Mouse (Mus musculus) left cerebral cortex, postnatal 4 days (tissue): ENCODE data around the gene Cenpu. TPM values are rescaled to one million over a fixed set of nuclear protein-coding genes. Genes with fewer than 3 reads are reported as not detected.

Experiments
- DNase-seq: peaks from one replicate; pipeline ENCODE4 v3.0.0-alpha.2; 2022
- intact Hi-C: fragments of 180-260 bp; cut with DNase I; formaldehyde crosslinking; loops from one replicate; pipeline ENCODE4 v1.15.1; 2025
- total RNA-seq, 2 experiments: library from RNA; stranded (reverse); gene quantifications; 2 replicates each; pipeline ENCODE4 v1.2.3; 2021

Cenpu gene
- total RNA-seq, 2 experiments from 2014 or later = 4.6 to 5.8 TPM

DNA sequence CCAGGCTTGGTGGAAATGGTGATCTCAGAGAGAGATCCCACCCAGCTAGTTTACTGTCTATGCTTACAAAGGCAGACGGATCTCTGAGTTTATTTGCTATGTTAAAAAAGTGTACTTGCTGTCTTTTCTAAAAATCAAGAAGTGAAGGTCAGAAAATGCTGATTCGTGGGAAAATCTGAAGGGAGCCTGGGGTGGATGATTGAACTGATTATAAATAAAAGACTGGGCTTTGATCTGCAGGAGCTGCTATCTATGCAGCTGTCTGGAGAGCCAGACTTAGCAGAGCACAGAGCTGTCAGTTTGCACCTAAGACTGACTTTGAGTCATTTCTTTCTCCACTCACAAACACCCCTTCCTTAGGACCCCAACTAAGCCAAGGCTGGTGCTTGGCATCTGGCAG lies 45.6 kb downstream of the Cenpu start:
- intact Hi-C loops = no loop called here
- DNase-seq = no peak

DNA sequence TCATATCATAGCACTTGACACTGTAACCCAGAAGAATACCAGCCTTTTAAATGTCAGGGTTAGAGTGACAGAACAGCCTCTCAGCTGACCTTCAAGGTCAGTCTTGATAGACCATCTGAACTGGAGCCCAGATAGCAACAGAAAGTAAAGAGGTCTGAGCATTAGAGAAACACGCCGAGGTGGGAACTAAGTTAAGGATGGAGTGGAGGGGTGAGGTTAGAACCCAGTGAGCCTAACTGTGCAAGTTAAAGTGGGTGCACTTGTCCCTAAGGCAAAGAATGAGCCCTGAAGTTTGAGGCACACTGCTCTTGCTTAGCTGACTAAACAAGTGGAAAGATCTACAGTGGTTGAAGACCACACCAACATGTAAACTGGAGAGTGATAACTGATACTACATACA lies 46.3 kb downstream of the Cenpu start:
- intact Hi-C loops = no loop called here
- DNase-seq = no peak

DNA sequence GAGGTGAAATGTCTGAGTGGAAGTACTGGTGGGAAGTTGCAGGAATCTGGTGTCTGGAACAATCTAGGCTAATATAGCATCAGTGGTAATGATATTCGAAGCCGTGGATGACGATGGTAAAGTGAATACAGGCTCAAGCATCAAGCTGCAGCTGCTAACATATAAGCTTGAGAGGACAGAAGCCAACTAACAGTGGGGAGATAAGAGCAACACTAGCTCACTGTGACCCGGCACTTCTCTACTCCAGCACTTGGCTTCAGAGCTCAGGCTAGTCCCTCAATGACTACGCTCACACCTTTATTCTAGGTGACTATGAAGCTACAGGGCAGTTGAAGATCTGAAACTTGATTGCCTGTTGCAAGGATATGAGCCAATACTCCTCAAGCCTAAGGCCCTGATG lies 46.9 kb downstream of the Cenpu start:
- DNase-seq = no peak
- intact Hi-C loops = no loop called here

DNA sequence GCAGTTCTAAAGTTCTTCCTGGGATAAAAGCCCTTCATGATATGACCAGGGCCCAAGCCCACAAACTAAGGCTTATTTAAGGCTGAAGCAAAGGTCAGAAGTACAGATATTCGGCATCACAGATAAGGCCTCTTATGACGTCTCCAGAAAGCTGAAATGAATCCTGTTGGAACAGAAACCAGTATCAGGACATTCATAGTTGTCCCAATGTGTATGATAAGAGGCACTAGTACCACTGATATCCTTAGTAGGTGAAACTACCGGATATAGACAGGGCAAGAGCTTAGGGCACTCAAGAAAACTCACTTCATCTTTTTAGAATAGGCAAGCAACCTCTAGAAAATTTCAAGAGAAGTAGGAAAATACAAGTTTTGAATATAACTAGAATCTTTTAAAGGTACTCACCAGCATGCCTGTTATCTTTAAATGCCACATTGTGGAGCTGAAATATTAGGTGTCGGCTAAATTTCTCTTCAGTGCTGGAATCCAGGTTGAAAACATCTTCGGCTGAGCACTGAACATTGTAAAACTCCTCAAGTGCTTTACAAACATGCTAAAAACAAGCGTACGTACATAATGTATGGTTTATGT lies 47.6 kb downstream of the Cenpu start:
- intact Hi-C loops = no loop called here
- no peak for DNase-seq

DNA sequence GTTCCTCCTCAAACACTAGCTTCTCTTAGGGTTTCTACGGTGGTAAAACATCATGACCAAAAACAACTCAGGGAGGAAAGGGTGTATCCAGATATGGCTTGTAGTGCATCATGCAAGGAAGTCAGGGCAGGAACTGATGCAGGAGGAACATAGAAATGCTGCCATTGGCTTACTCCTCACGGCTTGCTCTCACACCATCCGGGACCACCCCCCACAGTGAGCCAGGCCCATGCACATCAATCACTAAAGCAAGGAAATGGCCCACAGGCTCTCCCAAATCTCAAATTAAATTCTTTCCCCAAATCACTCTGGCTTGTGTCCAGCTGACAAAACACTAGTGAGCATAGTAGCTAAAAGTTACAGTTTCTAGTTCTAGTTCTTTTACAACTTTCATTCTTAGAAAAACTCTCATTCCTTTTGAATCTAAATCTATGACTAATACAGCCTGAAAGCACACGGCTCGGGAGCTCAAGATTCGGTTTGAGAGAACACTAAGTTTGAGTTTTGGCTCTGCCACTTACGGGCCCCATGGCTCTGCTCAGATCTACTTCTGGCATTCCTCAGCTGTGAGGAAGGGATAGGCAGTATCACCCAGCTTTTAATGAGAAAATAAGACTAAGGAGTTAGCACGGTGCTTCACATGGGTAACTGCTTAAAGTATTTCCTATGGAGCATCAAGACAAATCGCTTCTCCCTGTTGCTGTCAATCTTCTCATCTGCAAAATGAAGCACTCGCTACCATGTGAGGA lies 49.3 kb downstream of the Cenpu start:
- no peak for DNase-seq
- intact Hi-C loops = no loop called here

DNA sequence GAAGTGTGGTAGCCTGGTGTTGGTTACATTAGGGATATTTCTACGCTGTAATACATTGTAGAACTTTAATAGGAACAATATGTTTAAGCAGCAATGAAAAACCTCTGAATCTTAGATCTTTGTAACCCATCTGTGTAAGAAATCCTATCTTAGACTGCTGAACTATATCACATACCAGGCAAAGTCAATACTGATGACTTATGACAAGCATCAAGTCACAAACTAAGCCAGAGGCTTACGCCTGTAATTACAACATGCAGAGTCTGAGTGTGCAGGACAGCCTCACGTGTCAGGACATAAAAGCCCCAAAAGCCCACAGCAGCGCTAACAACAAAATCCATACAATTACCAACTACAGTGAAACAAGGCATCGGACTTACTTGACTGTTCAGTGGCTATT lies 51.8 kb downstream of the Cenpu start:
- intact Hi-C loops = no loop called here
- DNase-seq = no peak

DNA sequence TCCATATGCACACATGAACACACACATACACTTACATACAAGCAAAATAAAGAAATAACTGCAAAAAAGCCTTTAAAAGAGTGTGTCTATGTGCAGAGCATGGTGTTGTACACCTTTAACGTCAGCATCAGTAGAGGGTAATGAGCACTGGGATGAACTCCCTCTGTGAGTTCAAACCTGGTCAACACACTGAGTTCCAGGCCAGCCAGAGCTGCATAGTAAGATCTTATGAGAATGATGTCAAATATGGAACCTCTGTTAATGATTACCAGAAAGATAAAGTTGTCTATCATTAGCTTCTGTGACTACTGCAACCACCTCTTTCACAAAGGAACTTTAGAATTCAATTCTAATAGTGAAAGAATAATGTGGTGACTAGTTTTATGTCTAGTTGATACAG lies 55.1 kb downstream of the Cenpu start:
- intact Hi-C loops = no loop called here
- no peak for DNase-seq

DNA sequence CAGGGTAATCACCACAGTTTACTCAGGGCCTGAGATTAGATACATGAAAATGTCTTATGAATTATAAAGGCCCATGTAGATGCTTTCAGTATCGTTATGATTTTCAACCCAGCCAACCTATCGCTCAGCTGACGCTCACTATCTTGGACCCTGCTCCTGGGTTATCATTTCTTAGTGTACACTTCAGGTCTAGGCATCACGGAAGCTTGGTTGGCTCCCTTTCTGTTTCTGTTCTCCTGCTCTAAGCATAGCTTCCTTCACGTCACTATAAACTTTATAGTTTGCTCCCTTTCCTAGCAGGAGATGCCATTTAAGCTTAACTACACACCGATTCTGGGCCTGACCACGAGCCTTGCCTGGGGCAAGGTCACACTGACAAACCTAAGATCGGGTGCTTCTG lies 59.7 kb downstream of the Cenpu start:
- DNase-seq = no peak

DNA sequence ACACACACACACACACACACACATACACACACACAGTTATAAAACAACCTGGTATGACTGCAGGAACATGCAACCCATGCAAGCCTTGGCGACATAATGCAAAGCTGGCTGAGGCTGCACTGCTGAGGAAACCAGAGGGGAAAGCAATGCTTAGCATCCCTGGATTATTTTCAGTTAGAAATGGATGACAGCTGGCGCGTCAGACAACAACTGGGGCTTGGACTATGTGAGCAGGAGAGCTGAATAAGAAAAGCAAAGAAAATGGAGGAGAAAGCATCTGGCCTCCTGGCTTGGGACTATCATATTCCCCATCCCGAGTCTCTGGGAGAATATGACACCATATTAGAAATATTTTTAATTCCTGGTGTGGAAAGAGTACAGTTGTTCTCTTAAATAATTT lies 61.1 kb downstream of the Cenpu start:
- intact Hi-C loops = no loop called here
- no peak for DNase-seq

More for the DNA sequence above, 59.7 kb downstream of the Cenpu start:
- intact Hi-C loops = no loop called here

DNA sequence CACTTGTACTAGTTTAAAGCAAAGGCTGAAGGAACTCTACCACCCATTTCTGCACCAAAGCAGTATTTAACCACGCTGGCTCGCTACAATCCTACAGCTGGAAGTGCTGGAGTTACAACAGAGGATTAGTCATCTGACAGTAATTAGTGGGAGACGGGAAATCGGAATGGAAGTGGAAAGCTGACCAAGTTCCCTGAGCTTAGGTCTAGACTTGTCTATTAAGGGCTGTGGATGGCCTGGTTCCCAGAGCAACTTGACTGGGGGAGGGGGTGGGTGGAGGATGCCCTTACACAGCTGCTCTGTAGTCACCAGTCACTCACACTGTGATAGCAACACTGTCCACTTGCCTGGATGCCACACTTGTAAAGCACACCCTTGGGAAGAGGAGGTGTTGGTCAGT lies 61.5 kb downstream of the Cenpu start:
- DNase-seq = no peak
- intact Hi-C loops = no loop called here

DNA sequence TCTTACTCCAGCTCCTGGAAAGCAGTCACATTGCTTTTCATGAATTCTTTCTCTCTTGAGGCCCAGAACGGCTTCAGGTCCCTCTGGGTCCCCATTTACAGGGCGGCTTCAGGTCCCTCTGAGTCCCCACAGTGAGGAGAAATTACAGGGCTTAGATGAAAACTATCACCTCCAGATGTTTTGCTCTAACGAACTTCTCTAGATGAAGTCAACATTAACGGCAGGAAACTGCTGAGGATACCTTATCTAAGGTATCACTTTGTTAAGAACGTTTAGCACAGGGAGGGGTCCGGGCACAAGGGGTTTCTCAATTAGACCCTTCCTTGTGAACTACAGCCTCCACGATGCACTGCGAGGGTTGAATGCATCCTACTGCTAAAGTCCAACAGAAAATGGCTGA lies 64.1 kb downstream of the Cenpu start:
- intact Hi-C loops = no loop called here
- no peak for DNase-seq

DNA sequence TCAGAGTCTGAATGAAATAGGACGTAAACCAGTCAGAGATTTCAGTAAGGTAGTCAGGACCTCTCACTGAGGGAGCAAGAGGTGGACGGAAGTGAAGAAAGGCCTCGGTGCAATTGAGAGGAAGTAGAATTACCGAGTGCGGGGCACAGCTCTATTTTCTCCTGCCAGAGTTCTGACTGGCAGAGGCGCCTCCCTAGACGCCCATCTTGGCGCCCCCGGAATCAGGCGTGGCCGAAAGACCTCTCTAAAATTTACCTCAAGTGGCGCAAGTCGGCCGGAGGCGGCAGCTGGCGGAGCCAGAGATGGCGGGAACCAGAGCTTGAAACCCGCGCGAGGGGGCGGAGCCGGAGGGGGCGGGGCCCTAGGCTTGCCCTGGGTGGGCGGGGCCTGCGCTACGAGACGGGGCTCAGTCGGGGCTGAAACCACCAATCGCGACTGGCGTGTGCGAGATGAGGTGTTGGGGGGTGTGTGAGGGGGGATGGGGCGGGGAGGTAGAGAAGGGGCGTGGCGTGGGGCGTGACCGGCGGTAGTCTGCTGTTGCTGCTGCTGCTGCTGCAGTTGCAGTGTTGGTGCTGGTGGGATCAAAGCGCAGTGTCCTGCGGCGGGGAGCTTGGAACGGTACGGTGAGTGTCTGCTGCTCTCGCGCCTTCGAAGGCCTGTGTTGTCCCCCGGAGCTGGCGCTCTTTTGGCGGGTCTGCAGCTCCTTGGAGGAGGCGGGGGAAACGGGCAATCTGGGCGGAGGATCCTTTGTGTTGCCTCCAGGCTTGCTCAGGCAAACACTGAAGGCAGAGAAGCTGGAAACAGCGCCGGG lies 65.3 kb downstream of the Cenpu start, which contains the start of the genes Primpol and Casp3:
Gene Primpol, minus strand, starts transcription at position 334 of the 811 bp plus-strand sequence.
Gene Casp3, plus strand, starts transcription at position 413 of the 811 bp plus-strand sequence.
- peak; percentile 99 for DNase-seq
- intact Hi-C loops = no loop called here

DNA sequence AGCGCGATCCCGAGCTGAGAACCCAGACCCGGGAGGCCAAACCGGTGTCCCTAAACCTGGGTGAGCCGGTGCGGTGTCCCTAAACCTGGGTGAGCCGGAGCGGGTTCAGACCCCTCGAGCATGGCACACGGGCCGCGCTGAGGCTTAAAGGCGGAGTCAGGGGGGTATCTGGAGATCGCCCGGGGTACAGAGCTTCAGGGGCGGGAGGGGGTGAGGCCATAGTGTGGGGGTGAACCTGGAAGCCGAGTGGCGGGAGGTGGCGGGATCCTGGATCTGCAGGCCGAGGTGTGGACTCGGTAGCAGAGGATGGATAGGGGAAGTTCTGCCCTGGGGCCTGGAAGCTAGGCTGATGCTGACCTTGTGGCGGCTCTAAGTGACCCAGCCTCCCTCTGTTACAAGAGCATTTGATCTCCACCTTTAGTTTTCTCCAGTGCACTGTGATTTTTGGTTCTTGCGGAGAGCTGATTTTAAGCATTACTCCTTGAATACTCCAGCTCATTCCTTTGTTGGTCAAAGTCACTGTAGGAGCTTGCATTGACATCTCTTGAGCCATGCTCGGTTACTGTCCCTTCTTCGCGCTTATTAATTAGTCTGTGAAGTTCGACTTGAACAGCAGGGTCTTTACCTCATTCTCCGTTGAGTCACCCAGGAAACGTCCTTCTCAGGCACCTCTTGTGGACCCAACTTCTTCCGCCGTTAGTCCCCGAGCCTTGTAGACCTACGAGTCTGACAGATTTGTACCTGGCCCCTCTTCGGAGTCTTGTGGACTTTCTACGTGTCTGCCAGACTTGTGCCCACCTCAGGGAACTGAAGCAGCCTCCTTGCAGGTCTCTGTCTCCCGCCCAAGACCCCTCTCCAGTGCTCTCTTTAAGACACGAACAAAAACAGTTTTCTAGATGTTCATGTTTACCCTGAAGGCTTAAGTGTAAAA lies 66.1 kb downstream of the Cenpu start:
- DNase-seq = no peak
- intact Hi-C loops = no loop called here

DNA sequence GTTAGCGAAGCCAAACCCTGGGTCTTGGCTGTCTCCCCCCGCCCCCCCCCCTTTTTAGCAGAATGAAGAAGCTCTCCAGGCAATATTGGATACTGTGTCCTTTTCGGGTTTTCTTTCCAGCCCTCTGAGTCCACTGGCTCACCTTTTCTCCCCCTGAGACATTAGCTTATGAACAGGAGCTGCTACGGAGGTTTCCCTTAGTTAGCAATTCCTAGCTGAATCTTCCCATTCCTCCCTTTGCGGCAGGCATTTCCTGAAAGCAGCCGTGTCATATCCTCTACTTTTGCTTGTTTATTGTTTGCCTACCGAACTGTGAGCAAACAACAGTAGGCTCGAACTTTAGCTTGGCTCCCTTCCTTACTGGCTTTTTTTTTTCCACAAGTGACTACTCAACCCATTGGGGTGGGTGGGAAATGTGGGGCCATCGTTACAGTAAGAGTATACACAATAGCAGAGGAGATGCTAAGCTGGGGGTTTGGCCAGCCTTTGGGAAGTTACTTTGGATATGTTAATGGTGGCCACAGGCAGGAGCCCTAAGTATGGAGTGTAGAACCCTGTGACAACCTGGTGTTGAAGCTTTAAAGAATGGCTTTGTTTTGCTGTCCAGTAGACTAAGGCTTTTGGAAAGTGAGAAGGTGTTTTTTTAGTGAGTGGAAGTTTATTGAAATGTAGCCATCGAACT lies 67.0 kb downstream of the Cenpu start:
- intact Hi-C loops = no loop called here
- no peak for DNase-seq

DNA sequence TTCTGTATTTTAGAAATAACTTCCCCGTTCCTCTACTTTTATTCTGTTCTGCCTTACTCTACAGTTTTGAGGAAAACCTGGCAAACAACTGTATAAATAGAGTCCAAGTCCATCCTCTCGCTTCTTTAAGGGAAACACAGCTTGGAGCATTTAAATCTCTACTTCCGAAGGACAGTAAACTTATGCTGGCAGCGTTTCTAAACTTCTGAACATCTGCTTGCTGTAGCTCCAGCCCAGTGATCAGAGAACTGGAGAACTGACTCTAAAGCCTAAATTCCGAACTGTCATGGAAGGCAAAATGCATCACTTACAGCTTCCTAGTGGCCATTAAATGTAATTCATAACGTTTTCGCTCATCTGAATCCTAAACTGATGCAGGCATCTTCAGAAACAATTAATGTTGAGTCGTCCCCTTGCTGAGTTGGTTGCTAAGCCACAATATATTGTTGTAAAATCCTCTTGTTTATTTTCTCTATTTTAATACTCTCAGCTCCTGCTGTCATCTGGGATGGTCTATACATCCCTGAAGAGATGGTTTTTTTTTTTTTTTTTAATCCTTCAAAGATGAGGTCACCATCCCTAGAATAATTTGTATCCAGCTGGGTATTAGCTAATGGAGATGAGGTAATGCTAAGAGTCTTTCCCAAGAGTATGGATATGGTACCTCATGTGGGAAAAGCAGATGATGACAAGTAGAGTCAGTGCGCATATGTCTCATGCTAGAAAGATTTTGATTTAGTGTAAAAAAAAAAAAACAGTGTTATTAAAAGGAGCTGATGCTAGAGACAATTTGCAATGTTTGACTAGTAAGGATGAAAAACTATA lies 70.8 kb downstream of the Cenpu start:
- intact Hi-C loops = no loop called here
- DNase-seq = no peak

DNA sequence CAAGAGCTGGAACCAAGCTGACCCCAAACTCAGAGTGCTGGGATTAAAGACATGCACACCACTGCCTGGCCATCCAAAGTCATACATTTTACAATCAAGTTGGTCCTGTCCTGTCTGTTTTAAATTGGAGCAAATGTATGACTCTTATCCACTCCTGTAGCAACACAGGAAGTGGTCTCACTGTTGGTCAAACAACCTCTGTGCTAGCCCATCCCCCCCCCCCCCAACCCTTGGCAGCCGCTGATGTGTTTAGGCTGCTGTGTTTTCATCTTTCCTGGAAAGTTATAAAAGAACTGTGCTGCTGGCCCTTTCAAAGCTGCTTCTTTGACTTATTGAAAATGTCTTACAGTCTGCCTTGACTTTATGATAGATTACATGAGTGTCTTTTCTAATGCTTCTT lies 73.3 kb downstream of the Cenpu start:
- DNase-seq = no peak
- intact Hi-C loops = no loop called here

DNA sequence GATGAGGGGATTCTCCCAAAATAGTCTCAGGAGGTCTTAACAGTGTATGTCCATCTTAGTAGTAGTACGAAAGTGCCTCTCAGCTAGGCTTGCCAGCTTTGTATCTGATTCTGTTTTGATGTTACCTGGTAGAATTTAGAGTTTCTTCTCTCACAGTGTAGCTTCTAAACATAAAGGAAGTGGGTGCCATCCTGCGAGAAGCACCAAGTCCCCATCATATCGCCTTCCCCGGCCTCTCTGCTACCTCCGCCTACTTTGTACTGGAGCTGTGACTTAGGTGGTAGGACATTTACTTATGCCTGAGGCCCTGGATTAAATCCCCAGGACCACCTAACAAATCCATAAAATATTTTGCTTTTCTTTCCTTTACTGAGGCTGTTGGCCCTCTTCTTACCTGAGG lies 74.8 kb downstream of the Cenpu start:
- intact Hi-C loops = no loop called here
- no peak for DNase-seq

DNA sequence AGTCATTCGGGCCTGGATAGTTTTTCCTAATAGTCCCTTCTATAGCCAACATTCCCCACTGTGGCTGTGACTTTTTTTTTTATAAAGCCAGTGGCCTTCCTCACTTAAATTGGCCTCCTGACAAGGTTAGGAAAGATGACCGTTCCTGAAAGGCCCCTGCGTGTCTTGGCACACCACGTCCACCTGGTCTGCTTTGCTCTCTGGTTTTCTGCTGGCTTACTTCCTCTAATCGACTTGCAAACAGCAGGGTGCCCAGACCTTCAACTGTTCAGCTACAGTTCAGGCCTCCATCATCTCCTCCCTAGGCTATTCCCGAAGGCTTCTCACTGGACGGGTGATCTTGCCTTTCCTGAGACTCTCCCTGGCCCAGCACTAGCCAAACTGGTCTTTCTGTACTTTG lies 76.1 kb downstream of the Cenpu start:
- intact Hi-C loops = no loop called here
- DNase-seq = no peak

DNA sequence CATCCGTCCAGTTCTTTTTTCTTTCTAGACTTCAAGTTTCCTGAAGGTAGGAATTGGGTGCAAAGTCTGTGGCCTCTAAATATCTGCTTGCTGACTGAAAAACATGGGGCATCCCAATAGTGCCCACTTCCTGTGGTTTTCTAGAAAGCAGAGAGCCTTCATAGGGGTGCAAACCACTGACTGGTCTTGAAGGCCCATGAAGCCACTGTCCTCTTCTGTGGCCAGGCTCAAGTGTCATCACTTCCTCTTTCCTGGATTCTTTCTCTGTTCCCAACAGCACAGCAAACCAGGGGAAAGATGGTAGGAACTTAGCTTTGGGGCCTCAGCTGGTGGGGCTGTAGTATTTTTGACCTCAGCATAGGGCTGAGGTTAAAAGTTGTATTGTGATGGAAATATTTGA lies 76.8 kb downstream of the Cenpu start:
- intact Hi-C loops = no loop called here

More for the DNA sequence above, 76.8 kb downstream of the Cenpu start:
- no peak for DNase-seq
